In genomic region chr4:43620146-43620778, GRCm38 (mm10) we compare ENCODE assay signal across 20 mouse cellular contexts. TPM values are rescaled to one million over a fixed set of nuclear protein-coding genes. Genes with fewer than 3 reads are reported as not detected.
DNase-seq lines count a peak whose midpoint lies in the region; ATAC-seq and TF ChIP-seq lines count a peak whose summit lies in the region.
"Had no signal": no experiment of that assay in that cellular context is flagged by ENCODE, and none has a peak within 500 bp of the region (broad histone marks: within the 10 kb centered on the region; RNA-seq: fewer than 3 reads in every experiment).

No protein-coding gene starts in this region.

- no peak overlapping the region for H3K27ac ChIP-seq in heart, adult 2 months
- H3K27ac ChIP-seq in midbrain, embryonic 10.5 days (replicated peaks), result no peak overlapping the region
- H3K27ac ChIP-seq in midbrain, embryonic 13.5 days, result no peak overlapping the region
- H3K27ac ChIP-seq in hindbrain, embryonic 11.5 days (ENCODE audit: low read depth, low read length), result no peak overlapping the region
- H3K27ac ChIP-seq: forebrain, embryonic 15.5 days; hindbrain, embryonic 12.5 days had no signal

- no peak overlapping the region for H3K9ac ChIP-seq in heart, adult 2 months (ENCODE audit: low read depth, low read length)
- H3K9ac ChIP-seq in midbrain, embryonic 13.5 days (replicated peaks), result no peak overlapping the region
- no peak overlapping the region for H3K9ac ChIP-seq in hindbrain, embryonic 11.5 days (ENCODE audit: low read depth, low read length)
- H3K9ac ChIP-seq: forebrain, embryonic 15.5 days; heart, embryonic 12.5 days; hindbrain, embryonic 12.5 days had no signal

- no peaks in the 10 kb centered on the region for H3K79me2 ChIP-seq in heart, adult 2 months (replicated peaks; ENCODE audit: control insufficient read depth, insufficient read depth, low read length)

- no peak for ATAC-seq in midbrain, embryonic 13.5 days
- no peak for ATAC-seq in hindbrain, embryonic 11.5 days (ENCODE audit: low FRiP score)
- ATAC-seq: forebrain, embryonic 15.5 days; hindbrain, embryonic 16.5 days; inflammation-experienced regulatory T-cells, adult 6 months had no signal

- no peaks in the 10 kb centered on the region for H3K36me3 ChIP-seq in heart, adult 2 months (ENCODE audit: control insufficient read depth, insufficient read depth, low read length)
- H3K36me3 ChIP-seq in midbrain, embryonic 10.5 days, result no peaks in the 10 kb centered on the region
- H3K36me3 ChIP-seq in midbrain, embryonic 13.5 days, result no peaks in the 10 kb centered on the region
- H3K36me3 ChIP-seq in hindbrain, embryonic 11.5 days (ENCODE audit: control insufficient read depth, insufficient read depth, low read length), result no peaks in the 10 kb centered on the region
- H3K36me3 ChIP-seq: forebrain, embryonic 15.5 days; heart, embryonic 12.5 days; hindbrain, embryonic 12.5 days had no signal

- H3K27me3 ChIP-seq in heart, adult 2 months (ENCODE audit: control insufficient read depth, insufficient read depth, low read length), result no peaks in the 10 kb centered on the region
- H3K27me3 ChIP-seq in midbrain, embryonic 10.5 days (ENCODE audit: low read depth, poor library complexity, severe bottlenecking), result no peaks in the 10 kb centered on the region
- 0 out of 2 replicates have a peak, but pooled peaks cover 4% of the 10 kb centered on the region for H3K27me3 ChIP-seq in midbrain, embryonic 13.5 days
- H3K27me3 ChIP-seq in hindbrain, embryonic 11.5 days (ENCODE audit: control insufficient read depth, insufficient read depth, low read length), result no peaks in the 10 kb centered on the region
- H3K27me3 ChIP-seq: forebrain, embryonic 15.5 days; heart, embryonic 12.5 days; hindbrain, embryonic 12.5 days had no signal

- no peak overlapping the region for H3K4me2 ChIP-seq in midbrain, embryonic 13.5 days (replicated peaks)
- no peak overlapping the region for H3K4me2 ChIP-seq in hindbrain, embryonic 11.5 days (replicated peaks; ENCODE audit: low read depth, low read length)
- H3K4me2 ChIP-seq: forebrain, embryonic 15.5 days; heart, embryonic 12.5 days; hindbrain, embryonic 12.5 days had no signal

- no peak overlapping the region for H3K4me3 ChIP-seq in heart, adult 2 months
- no peak overlapping the region for H3K4me3 ChIP-seq in midbrain, embryonic 10.5 days
- H3K4me3 ChIP-seq in midbrain, embryonic 13.5 days (replicated peaks), result no peak overlapping the region
- no peak overlapping the region for H3K4me3 ChIP-seq in hindbrain, embryonic 11.5 days (ENCODE audit: low read depth, low read length)
- H3K4me3 ChIP-seq: forebrain, embryonic 15.5 days; heart, embryonic 12.5 days; hindbrain, embryonic 12.5 days had no signal

- TF ChIP-seq POLR2A in heart, adult 2 months (IDR thresholded peaks at IDR 0.05; ENCODE audit: insufficient read depth, low read depth, low read length), result no peak

- intact Hi-C loops in heart, adult 2 months (cut with DNase I), result no loop called here

- DNase-seq in heart, adult 11 months, result peak; percentile 81
- DNase-seq in heart, adult 2 months, result no peak
- DNase-seq in midbrain, embryonic 10.5 days (ENCODE audit: low spot score), result peak; percentile 8
- peak; percentile 1 for DNase-seq in urinary bladder, postnatal 14 days (ENCODE audit: low spot score)
- DNase-seq in urinary bladder, postnatal 25 days (ENCODE audit: low spot score), result no peak
- DNase-seq in hindbrain, embryonic 11.5 days (ENCODE audit: low spot score), result no peak
- DNase-seq: adrenal gland, postnatal 10 days; cerebellum, adult 18-20 months; cerebellum, adult 9-11 months; cerebellum, postnatal 36 days; gastrocnemius, postnatal 36 days; heart, adult 18-20 months; heart, postnatal 36 days had no signal

- H3K4me1 ChIP-seq in heart, adult 2 months (ENCODE audit: control insufficient read depth, insufficient read depth, low read length), result no peaks in the 10 kb centered on the region
- H3K4me1 ChIP-seq in midbrain, embryonic 10.5 days, result no peaks in the 10 kb centered on the region
- H3K4me1 ChIP-seq in midbrain, embryonic 13.5 days (replicated peaks), result no peaks in the 10 kb centered on the region
- no peaks in the 10 kb centered on the region for H3K4me1 ChIP-seq in hindbrain, embryonic 11.5 days (replicated peaks; ENCODE audit: control insufficient read depth, insufficient read depth, low read length)
- H3K4me1 ChIP-seq: forebrain, embryonic 15.5 days; heart, embryonic 12.5 days; hindbrain, embryonic 12.5 days had no signal

- TF ChIP-seq EP300 in heart, adult 2 months (IDR thresholded peaks at IDR 0.05; ENCODE audit: insufficient read depth, low read depth, low read length), result no peak

- 63% methylated on average over 4 of the region's 4 CpGs for WGBS in heart, adult 2 months
- WGBS in midbrain, embryonic 10.5 days, result 87% methylated on average over 4 of the region's 4 CpGs
- WGBS in midbrain, embryonic 13.5 days, result 94% methylated on average over 4 of the region's 4 CpGs
- WGBS in hindbrain, embryonic 11.5 days, result 83% methylated on average over 4 of the region's 4 CpGs

- H3K9me3 ChIP-seq in midbrain, embryonic 10.5 days (replicated peaks), result peaks cover 19% of the 10 kb centered on the region
- H3K9me3 ChIP-seq in midbrain, embryonic 13.5 days, result peaks cover 9% of the 10 kb centered on the region
- no peaks in the 10 kb centered on the region for H3K9me3 ChIP-seq in hindbrain, embryonic 11.5 days (ENCODE audit: control insufficient read depth, low read length)

- no peak for TF ChIP-seq CTCF in heart, adult 2 months (IDR thresholded peaks at IDR 0.05)

RNA-seq across cellular contexts. Expression of gene Npr2, which starts 11.5 kb away (rescaled TPM):
- total RNA-seq in heart, adult 2 months (2021), result 10 to 100 TPM; 35.9 to 43.4 TPM
- 57.0 and 63.0 TPM in 2 replicates for polyA plus RNA-seq in heart, adult 2 months (2012; rRNA removed)
- 11.7 and 14.3 TPM in 2 replicates for polyA plus RNA-seq in midbrain, embryonic 10.5 days (2016; fragmentation: Nextera tagmentation; extraction: Ambion mirVana)
- 13.8 and 14.7 TPM in 2 replicates for polyA plus RNA-seq in midbrain, embryonic 13.5 days (2015; fragmentation: Nextera tagmentation; extraction: Ambion mirVana)
- 19.9 and 25.5 TPM in 2 replicates for polyA plus RNA-seq in hindbrain, embryonic 11.5 days (2014; fragmentation: Nextera tagmentation; extraction: Ambion mirVana)
- polyA plus RNA-seq: inflammation-experienced regulatory T-cells, adult 6 months had no signal

RNA-seq across cellular contexts. Expression of gene Spag8, which starts 33.1 kb away (rescaled TPM):
- under 1 TPM in 1 of 2 experiments, not detected in 1; 0.29 TPM for total RNA-seq in heart, adult 2 months (2021)
- polyA plus RNA-seq in heart, adult 2 months (2012; rRNA removed), result 0.44 and 2.0 TPM in 2 replicates
- 3.0 and 4.3 TPM in 2 replicates for polyA plus RNA-seq in midbrain, embryonic 10.5 days (2016; fragmentation: Nextera tagmentation; extraction: Ambion mirVana)
- polyA plus RNA-seq in midbrain, embryonic 13.5 days (2015; fragmentation: Nextera tagmentation; extraction: Ambion mirVana), result 5.5 and 5.6 TPM in 2 replicates
- 5.7 and 6.5 TPM in 2 replicates for polyA plus RNA-seq in hindbrain, embryonic 11.5 days (2014; fragmentation: Nextera tagmentation; extraction: Ambion mirVana)
- total RNA-seq: gastrocnemius, adult 8-10 months; gastrocnemius, postnatal 36 days; heart, adult 18-20 months; heart, postnatal 36 days had no signal

RNA-seq across cellular contexts. Expression of gene Msmp, which starts 36.0 kb away (rescaled TPM):
- total RNA-seq in heart, adult 2 months (2021), result under 1 TPM; 0.52 to 0.57 TPM
- 0.62 and 0.67 TPM in 2 replicates for polyA plus RNA-seq in heart, adult 2 months (2012; rRNA removed)
- polyA plus RNA-seq in midbrain, embryonic 10.5 days (2016; fragmentation: Nextera tagmentation; extraction: Ambion mirVana), result 0.32 and 0.74 TPM in 2 replicates
- 0.77 and 2.1 TPM in 2 replicates for polyA plus RNA-seq in midbrain, embryonic 13.5 days (2015; fragmentation: Nextera tagmentation; extraction: Ambion mirVana)
- 0.56 and 1.1 TPM in 2 replicates for polyA plus RNA-seq in hindbrain, embryonic 11.5 days (2014; fragmentation: Nextera tagmentation; extraction: Ambion mirVana)
- total RNA-seq: gastrocnemius, adult 8-10 months had no signal
- polyA plus RNA-seq: inflammation-experienced regulatory T-cells, adult 6 months had no signal

RNA-seq across cellular contexts. Expression of gene Hint2, which starts 36.0 kb away (rescaled TPM):
- 100 to 1,000 TPM; 143 to 155 TPM for total RNA-seq in heart, adult 2 months (2021)
- polyA plus RNA-seq in heart, adult 2 months (2012; rRNA removed), result 165 and 201 TPM in 2 replicates
- 75.5 and 79.3 TPM in 2 replicates for polyA plus RNA-seq in midbrain, embryonic 10.5 days (2016; fragmentation: Nextera tagmentation; extraction: Ambion mirVana)
- polyA plus RNA-seq in midbrain, embryonic 13.5 days (2015; fragmentation: Nextera tagmentation; extraction: Ambion mirVana), result 75.6 and 77.9 TPM in 2 replicates
- 69.9 and 70.2 TPM in 2 replicates for polyA plus RNA-seq in hindbrain, embryonic 11.5 days (2014; fragmentation: Nextera tagmentation; extraction: Ambion mirVana)

RNA-seq across cellular contexts. Expression of gene Gba2, which starts 41.6 kb away (rescaled TPM):
- 10 to 100 TPM; 11.5 to 13.2 TPM for total RNA-seq in heart, adult 2 months (2021)
- polyA plus RNA-seq in heart, adult 2 months (2012; rRNA removed), result 18.2 and 27.4 TPM in 2 replicates
- 26.7 and 31.6 TPM in 2 replicates for polyA plus RNA-seq in midbrain, embryonic 10.5 days (2016; fragmentation: Nextera tagmentation; extraction: Ambion mirVana)
- 53.8 and 58.4 TPM in 2 replicates for polyA plus RNA-seq in midbrain, embryonic 13.5 days (2015; fragmentation: Nextera tagmentation; extraction: Ambion mirVana)
- polyA plus RNA-seq in hindbrain, embryonic 11.5 days (2014; fragmentation: Nextera tagmentation; extraction: Ambion mirVana), result 25.4 and 27.4 TPM in 2 replicates

Comparison
In these comparisons a context has a peak if more than half of its experiments do, and no peak if none do; other contexts are left out.
1. DNase-seq: peak in heart, adult 11 months (single experiment), midbrain, embryonic 10.5 days (single experiment) and urinary bladder, postnatal 14 days (single experiment); none in heart, adult 2 months (0 of 2), urinary bladder, postnatal 25 days (single experiment) and hindbrain, embryonic 11.5 days (single experiment).